Mouse (Mus musculus) gastrocnemius, postnatal 10 days (tissue): ENCODE data around the gene Ankrd52. TPM values are rescaled to one million over a fixed set of nuclear protein-coding genes. Genes with fewer than 3 reads are reported as not detected.

Experiments
- DNase-seq: peaks from one replicate; pipeline ENCODE4 v3.0.0; 2021; ENCODE audit warnings: mixed read lengths
- microRNA-seq, 2 experiments: library from miRNA; unstranded; fragments of <30 nt; microRNA quantifications; one replicate each; pipeline ENCODE4 v1.2.0; 2021
- total RNA-seq, 2 experiments: library from RNA; stranded (reverse); gene quantifications; 2 replicates each; pipeline ENCODE4 v1.2.3; 2021

The Ankrd52 gene
- total RNA-seq, 2 experiments from 2014 or later, result 47.3 to 50.9 TPM

DNA sequence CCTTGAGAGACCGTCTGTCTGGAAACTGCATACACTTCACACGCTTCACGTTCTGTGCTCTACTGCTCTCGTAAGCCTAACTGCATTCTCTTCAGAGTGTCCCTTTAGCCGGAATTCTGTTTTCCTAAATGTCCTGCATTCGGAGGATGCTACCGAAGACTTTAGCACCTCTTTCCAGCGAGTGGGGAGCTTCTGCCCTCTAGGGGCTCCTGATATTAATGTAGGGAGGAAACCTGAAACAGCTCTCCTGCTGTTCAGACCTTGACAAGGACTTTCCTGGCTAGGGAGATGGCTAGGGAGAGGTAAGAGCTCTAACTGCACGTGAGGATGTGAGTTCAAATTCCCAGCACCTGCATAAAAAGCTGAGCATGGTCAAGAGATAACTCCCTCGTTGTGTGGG lies 63.5 kb downstream of the Ankrd52 start:
- no peak for DNase-seq

DNA sequence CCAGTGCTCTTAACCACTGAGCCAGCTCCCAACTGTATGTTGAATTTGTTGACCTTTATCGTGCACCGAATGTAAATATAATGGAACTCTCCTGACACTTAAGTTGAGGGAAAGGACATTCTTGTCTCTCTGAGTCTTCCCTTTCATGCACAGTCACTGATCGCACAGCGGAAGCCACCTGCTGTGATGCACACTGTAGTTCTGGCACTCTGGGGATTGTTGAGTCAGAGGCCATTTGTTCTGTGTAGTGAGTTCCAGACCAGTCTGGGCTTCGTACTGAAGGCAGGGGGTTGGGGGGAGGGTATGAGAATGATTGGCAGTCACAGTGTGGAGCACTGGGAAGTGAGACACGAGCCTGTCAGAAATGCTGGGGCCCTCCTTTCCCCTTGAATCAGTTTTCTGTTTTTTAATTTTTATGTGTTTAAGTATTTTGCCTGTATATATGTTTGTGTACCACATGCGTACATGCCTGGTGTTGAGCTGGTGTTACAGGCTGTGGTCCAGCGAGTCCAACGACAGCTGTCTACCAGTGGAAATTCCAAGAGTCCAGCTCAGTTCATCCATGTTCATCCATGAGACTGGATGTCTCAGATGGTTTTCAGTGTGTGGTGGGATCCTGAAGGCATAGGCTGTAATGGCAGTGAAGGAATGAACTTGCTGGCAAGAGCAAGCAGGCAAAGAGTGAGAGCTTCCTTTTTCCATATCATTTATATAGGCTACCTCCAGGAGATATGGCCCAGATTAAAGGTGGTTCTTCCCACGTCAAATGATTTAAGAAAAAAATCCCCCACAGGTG lies 64.6 kb downstream of the Ankrd52 start:
- no peak for DNase-seq

DNA sequence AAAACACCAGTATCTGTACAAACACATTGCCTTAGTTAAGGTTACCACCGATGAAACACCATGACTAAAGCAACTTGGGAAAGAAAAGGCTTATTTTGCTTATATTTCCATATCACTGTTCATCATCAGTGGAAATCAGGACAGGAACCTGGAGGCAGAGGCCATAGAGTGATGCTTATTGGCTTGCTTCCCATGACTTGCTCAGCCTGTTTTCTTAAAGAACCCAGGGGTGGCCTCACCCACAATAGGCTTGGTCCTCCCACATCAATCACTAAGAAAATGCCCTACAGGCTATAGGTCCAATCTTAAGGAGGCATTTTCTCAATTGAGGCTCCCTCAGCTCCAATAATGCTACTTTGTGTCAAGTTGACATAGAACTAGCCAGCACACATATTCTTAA lies 65.8 kb downstream of the Ankrd52 start:
- DNase-seq, result no peak

DNA sequence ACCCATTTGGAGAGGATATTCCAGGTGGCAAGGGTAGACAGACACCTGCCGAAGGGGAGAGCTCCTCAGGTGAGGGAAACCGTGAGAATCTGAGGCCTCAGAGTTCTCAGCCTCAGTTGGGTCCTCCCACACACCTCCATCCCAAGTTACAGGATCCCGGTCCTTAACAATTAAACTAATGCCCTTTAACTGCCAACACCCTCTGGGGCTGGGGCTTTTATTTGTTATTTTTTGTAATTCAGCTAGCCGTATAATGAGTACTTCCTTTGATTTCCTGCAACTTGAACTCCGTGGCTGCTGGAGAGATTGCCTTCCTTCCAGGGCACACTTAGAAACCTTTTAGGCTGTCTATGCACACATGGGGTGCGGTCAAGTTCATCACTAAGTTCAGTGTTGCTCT lies 67.4 kb downstream of the Ankrd52 start:
- no peak for DNase-seq

DNA sequence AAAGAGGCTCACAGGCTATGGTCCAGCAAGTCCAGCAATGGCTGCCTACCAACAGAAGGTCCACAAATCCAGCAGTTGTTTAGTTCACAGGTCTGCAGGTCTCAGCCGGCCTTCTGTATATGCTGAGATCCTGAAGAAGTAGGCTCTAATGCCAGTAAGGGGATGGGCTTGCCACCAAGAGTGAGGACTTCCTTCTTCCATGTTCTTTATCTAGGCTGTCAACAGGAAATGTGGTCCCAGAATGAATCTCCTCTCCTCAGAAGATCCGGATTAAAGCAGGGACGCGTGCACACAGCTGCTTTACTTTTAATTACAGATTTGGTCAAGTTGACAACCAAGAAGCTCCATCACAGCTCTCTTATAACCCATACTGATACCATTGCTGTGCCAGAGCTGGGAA lies 68.5 kb downstream of the Ankrd52 start:
- no peak for DNase-seq

DNA sequence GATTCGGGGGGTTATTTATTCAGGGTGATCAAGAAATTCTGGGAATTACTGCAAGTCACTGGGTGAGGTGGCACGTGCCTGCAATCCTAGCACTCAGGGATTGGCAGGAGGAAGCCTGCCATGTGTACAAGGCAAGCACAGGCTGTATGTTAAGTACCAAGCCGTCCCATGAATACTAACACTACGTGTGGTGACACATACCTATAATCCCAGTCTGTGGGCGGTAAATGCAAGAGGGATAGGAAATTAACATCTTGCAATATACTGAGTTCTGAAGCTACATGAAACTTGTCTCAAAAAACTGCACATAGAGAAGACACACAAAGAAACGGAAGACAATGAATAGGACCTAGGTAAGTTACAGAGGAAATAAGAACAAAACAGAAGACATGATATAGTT lies 74.1 kb downstream of the Ankrd52 start:
- DNase-seq, result no peak

DNA sequence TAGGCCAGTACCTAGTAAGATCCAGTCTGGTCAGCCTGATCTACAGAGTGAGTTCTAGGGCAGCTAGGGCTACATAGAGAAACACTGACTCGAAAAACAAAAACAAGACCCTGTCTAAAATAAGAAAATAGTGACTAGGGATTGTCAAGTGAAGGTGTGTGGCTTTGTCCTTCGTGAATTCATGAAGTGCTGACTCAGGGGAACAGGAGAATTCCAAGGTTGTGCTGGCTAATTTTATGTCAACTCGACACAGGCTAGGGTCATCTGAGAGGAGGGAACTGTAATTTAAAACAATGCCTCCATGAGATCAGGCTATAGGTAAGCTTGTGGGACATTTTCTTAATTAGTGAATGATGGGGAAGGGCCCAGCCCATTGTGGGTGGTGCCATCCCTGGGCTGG lies 77.6 kb downstream of the Ankrd52 start:
- no peak for DNase-seq

DNA sequence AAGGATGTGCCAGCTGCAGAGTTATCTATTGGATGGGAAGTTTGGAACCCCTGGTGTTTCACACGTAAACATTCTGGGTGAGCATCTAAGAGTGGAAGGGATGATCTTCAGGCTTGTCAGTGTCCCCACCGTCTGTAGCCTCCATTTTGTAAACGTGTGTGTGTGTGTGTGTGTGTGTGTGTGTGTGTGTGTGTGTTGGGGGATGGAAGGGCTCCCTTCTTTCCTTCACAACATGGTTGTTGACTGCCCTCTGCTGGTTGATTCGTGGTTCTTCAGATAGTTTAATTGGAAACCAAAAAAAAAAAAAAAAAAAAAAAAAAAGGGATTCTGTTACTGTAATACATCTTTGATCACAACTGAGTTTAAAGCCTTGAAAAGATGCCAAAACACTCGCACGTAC lies 78.4 kb downstream of the Ankrd52 start:
- DNase-seq, result peak; percentile 72

DNA sequence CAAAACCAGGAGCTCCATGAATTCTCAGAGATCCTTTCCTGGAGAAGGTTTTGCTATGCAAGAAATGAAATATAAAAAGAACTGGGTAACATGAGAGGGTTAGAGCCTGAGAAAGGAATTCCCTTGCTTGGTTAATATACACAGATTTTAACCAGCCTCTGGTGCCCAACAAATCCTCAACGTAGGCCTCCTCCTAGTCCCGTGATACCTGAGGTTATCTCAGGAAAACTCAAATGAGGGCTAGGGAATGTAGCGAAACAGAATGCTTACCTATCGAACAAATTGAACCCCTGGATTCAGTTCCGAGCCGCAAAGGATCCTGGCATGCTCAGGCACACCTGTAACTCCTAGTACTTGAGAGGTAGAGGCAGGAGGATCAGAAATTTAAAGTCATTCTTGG lies 80.8 kb downstream of the Ankrd52 start:
- no peak for DNase-seq

Small RNAs within 50 kb of the gene (microRNA-seq; reads per million reads assigned to microRNA genes)
- gene Gm25361, result 0 reads per million in 2 experiments
- 0 reads per million in 2 experiments for gene Gm26308
- 0 to 0.95 reads per million in 2 experiments for gene Mir6914
- gene Mir6915, result 0.75 to 0.95 reads per million in 2 experiments
- 0 to 0.50 reads per million in 2 experiments for gene Mir8105

Other genes starting within 250 kb of the Ankrd52 start
- gene Rbms2, start 196.8 kb upstream of the Ankrd52 start, total RNA-seq, result 10 to 100 TPM; 64.2 to 65.3 TPM
- gene Gls2, start 182.7 kb upstream of the Ankrd52 start, total RNA-seq, result 1 to 10 TPM; 1.1 to 1.4 TPM
- 10 to 100 TPM; 36.9 to 37.7 TPM for gene Spryd4, start 165.3 kb upstream of the Ankrd52 start, total RNA-seq
- not detected for gene Mip, start 151.3 kb upstream of the Ankrd52 start, total RNA-seq
- 1 to 10 TPM; 7.5 to 8.8 TPM for gene Timeless, start 145.1 kb upstream of the Ankrd52 start, total RNA-seq
- under 1 TPM; 0.14 to 0.20 TPM for gene Apon, start 123.0 kb upstream of the Ankrd52 start, total RNA-seq
- under 1 TPM in 1 of 2 experiments, not detected in 1; 0.20 TPM for gene Apof, start 108.4 kb upstream of the Ankrd52 start, total RNA-seq
- 1 to 10 TPM; 5.9 to 7.6 TPM for gene Stat2, start 106.6 kb upstream of the Ankrd52 start, total RNA-seq
- not detected for gene Il23a, start 78.4 kb upstream of the Ankrd52 start, total RNA-seq
- 10 to 100 TPM in 1 of 2 experiments, 1 to 10 TPM in 1; 10.0 to 13.9 TPM for gene Pan2, start 73.8 kb upstream of the Ankrd52 start, total RNA-seq
- gene Cnpy2, start 54.7 kb upstream of the Ankrd52 start, total RNA-seq, result 10 to 100 TPM; 62.5 to 71.7 TPM
- gene Cs, start 39.4 kb upstream of the Ankrd52 start, total RNA-seq, result 100 to 1,000 TPM; 483 to 549 TPM
- gene Coq10a, start 8.1 kb upstream of the Ankrd52 start, total RNA-seq, result 100 to 1,000 TPM; 170 to 198 TPM
- not detected for gene Slc39a5, start 24.1 kb downstream of the Ankrd52 start, total RNA-seq
- 10 to 100 TPM; 50.7 to 51.3 TPM for gene Nabp2, start 34.4 kb downstream of the Ankrd52 start, total RNA-seq
- 10 to 100 TPM; 16.4 to 19.1 TPM for gene Rnf41, start 34.5 kb downstream of the Ankrd52 start, total RNA-seq
- gene Smarcc2, start 82.1 kb downstream of the Ankrd52 start, total RNA-seq, result 10 to 100 TPM; 47.0 to 62.8 TPM
- gene Myl6, start 117.0 kb downstream of the Ankrd52 start, total RNA-seq, result 100 to 1,000 TPM; 305 to 356 TPM
- 100 to 1,000 TPM in 1 of 2 experiments, 10 to 100 TPM in 1; 68.8 to 101 TPM for gene Myl6b, start 121.6 kb downstream of the Ankrd52 start, total RNA-seq
- 10 to 100 TPM; 22.5 to 30.4 TPM for gene Esyt1, start 148.8 kb downstream of the Ankrd52 start, total RNA-seq
- gene Zc3h10, start 170.7 kb downstream of the Ankrd52 start, total RNA-seq, result 1 to 10 TPM; 5.2 to 6.3 TPM
- 1,000 to 10,000 TPM; 1,962 to 2,082 TPM for gene Rpl41, start 172.2 kb downstream of the Ankrd52 start, total RNA-seq
- 10 to 100 TPM; 65.8 to 72.9 TPM for gene Pa2g4, start 188.9 kb downstream of the Ankrd52 start, total RNA-seq
- 1 to 10 TPM; 7.7 to 9.0 TPM for gene Erbb3, start 212.5 kb downstream of the Ankrd52 start, total RNA-seq
- gene Rps26, start 249.6 kb downstream of the Ankrd52 start, total RNA-seq, result 100 to 1,000 TPM; 637 to 651 TPM